Mouse (Mus musculus): ENCODE data around the gene Tff3. TPM values are rescaled to one million over a fixed set of nuclear protein-coding genes. Genes with fewer than 3 reads are reported as not detected.

Gene Tff3
- 507 and 543 TPM in 2 replicates for polyA plus RNA-seq (2012; rRNA removed)

DNA sequence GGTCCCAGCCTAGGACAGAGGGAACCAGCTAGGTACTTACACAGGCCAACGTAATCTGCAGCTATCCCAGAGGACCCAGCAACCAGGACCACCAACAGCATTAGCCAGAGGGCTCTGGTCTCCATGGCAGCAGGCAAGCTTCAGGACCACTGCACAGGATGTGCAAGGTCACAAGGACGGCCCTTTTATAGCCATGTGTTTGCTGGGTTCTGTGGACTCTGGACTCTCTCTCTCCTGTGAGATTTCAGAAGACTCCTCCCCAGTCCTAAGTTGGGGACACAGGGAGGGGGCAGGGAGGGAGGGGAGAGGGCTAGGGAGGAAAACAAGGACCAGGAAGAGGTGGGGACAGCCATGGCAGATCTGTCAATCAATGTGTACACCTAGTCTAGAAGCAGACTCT, at the start of gene Tff3:
Gene Tff3 (minus strand): TSS at position 195 of the 400 bp plus-strand sequence.

DNA sequence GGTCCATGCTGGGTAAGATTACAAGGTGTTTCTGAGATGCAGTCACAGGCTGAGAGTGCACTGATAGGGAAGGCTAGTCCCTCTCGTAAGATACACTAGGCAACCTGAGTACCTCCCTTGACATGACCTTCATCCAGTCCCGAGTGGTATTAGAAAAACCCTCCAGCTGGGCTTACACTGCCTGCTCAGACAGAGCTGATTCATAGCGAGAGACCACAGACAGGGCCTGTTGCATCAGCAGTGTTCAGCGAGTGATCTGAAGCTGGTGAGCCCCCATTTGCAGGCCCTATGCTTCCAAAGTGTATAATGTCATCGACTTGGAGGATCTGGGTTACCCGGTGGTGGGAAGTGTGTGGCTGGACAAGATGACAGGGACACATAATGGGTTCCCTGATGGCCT, 35.7 kb upstream of the Tff3 start, which contains the start of gene Tff1:
Gene Tff1 (minus strand): TSS at position 151 of the 400 bp plus-strand sequence.

DNA sequence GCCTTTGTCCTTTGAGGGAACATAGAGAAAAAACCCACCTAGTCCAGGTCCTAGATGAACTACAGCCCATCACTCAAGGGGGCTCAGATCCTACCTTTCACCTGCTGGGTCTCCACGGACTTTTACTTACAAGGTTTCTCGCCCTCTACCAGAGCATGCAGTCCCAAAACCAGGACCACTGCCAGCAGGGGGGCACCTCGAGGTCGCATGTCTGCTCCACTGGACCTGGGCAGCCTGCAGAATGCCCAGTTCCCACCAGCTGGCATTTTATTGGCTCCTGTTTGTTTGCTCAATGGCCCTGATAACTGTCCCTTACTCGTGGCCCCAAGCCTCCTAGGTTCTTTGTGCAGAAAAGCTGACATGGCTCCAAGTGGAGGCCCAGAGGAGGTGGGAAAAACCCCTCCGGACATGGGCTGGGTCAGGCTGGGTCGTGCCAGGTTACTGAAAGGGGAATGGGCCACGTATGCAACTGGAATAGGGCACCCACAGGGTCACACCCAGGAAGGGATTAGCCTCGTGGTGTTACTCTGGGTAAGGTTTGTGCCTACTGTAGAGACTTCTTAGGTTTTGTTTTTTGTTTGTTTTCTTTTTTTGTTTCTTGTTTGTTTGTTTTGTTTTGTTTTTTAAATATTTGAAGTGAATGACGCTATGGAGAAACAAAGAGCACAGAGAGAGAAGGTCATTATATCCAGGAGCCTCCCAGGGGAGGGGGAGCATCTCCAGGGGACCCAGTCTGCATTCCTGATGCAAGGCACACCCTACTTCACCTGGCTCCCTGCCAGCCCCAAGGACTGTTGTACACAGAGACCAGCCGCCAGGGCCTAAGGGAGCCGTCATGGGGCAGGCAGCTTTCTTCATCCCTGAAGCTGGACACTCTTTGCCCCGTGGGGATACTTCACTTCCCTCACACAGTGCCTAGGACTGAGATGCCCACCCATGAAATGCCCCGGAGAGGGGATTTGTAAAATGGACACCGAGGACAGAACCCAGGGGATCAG, 14.9 kb upstream of the Tff3 start, which contains the start of gene Tff2:
Gene Tff2 (minus strand): TSS at position 243 of the 998 bp plus-strand sequence.

Other genes starting within 250 kb of the Tff3 start
- 0.01 TPM in 1 of 2 replicates, not detected in the other for gene Glp1r, start 227.8 kb downstream of the Tff3 start, polyA plus RNA-seq (2012; rRNA removed)
- gene Umodl1, start 175.0 kb downstream of the Tff3 start, polyA plus RNA-seq (2012; rRNA removed): 0.01 and 0.08 TPM in 2 replicates
- gene Abcg1, start 72.0 kb downstream of the Tff3 start, polyA plus RNA-seq (2012; rRNA removed): 4.0 and 4.2 TPM in 2 replicates
- 0.07 and 0.22 TPM in 2 replicates for gene Tff2, start 14.6 kb upstream of the Tff3 start, polyA plus RNA-seq (2012; rRNA removed)
- gene Tff1, start 35.6 kb upstream of the Tff3 start, polyA plus RNA-seq (2012; rRNA removed): not detected in 2 replicates
- gene Tmprss3, start 69.3 kb upstream of the Tff3 start, polyA plus RNA-seq (2012; rRNA removed): 0.89 and 1.0 TPM in 2 replicates
- gene Ubash3a, start 78.2 kb upstream of the Tff3 start, polyA plus RNA-seq (2012; rRNA removed): 3.3 and 3.7 TPM in 2 replicates
- gene Rsph1, start 147.7 kb upstream of the Tff3 start, polyA plus RNA-seq (2012; rRNA removed): 0.37 and 0.58 TPM in 2 replicates
- 4.1 and 5.0 TPM in 2 replicates for gene Slc37a1, start 157.1 kb upstream of the Tff3 start, polyA plus RNA-seq (2012; rRNA removed)